Mouse (Mus musculus): ENCODE data around the gene Ank. TPM values are rescaled to one million over a fixed set of nuclear protein-coding genes. Genes with fewer than 3 reads are reported as not detected.

Ank gene
- total and polyA plus RNA-seq, 3 experiments = 0.04 to 0.15 TPM; not detected in 1

- no peaks in the 10 kb centered on the region for H3K27me3 ChIP-seq (ENCODE audit: control insufficient read depth in 1 of 2, insufficient read depth in 2 of 2, low read length in 2 of 2)
- H3K9me3 ChIP-seq (replicated peaks; ENCODE audit: insufficient read depth, low read length) = no peaks in the 10 kb centered on the region
- no peak overlapping the region for H3K27ac ChIP-seq (ENCODE audit: control insufficient read depth, low read depth, low read length)
- H3K36me3 ChIP-seq (ENCODE audit: control insufficient read depth in 1 of 2, insufficient read depth in 2 of 2, low read length in 2 of 2) = no peaks in the 10 kb centered on the region
- no peak for TF ChIP-seq MAZ (IDR thresholded peaks at IDR 0.05; ENCODE audit: low read depth, low read length)
- no peak for TF ChIP-seq MAFK (IDR thresholded peaks at IDR 0.05; ENCODE audit: borderline replicate concordance, low read depth, low read length)
- TF ChIP-seq GATA1 (IDR thresholded peaks at IDR 0.05; ENCODE audit: low read depth, low read length) = no peak
- TF ChIP-seq ZMIZ1 (IDR thresholded peaks at IDR 0.05; ENCODE audit: low read depth, low read length) = no peak
- H3K79me2 ChIP-seq (ENCODE audit: control insufficient read depth, insufficient read depth, low read length, poor library complexity) = no peaks in the 10 kb centered on the region
- DNase-seq (ENCODE audit: low read depth, low spot score) = no peak
- H3K4me1 ChIP-seq (ENCODE audit: control insufficient read depth in 1 of 2, insufficient read depth in 2 of 2, low read length in 2 of 2) = no peaks in the 10 kb centered on the region
- H3K9ac ChIP-seq (ENCODE audit: control insufficient read depth, low read depth, low read length, poor library complexity, severe bottlenecking) = no peak overlapping the region
- no peak overlapping the region for H3K4me3 ChIP-seq (ENCODE audit: control insufficient read depth in 1 of 2, insufficient read depth in 1 of 2, low read depth in 2 of 2, low read length in 2 of 2)
These were observed 109.5 kb downstream of the Ank start for GRCm38 (mm10) chr15:27575932-27576331.

DNA sequence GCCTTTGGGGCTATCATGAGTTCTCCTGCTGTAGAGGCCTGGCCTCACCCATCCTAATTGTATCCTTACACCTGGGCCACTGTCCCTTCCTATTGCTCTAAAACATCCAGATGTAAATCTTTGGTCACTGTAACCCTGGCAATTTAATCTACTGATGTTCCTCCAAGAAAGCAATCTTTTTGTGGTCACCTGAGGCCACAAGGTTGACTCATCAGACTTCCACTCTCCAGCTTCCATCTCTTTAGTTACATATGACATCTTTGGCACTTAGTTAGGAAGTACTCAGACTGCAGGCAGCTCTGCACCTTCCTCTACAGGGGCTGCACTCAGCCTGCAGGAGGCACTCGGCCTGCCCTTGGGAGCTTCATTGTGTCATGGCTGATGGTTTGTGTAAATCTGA lies 110.4 kb downstream of the Ank start:
- Histone ChIP-seq H3K4me3 (ENCODE audit: control insufficient read depth in 1 of 2, insufficient read depth in 1 of 2, low read depth in 2 of 2, low read length in 2 of 2) (no peak overlapping the region), H3K27ac (ENCODE audit: control insufficient read depth, low read depth, low read length) (no peak overlapping the region), H3K4me1 (ENCODE audit: control insufficient read depth in 1 of 2, insufficient read depth in 2 of 2, low read length in 2 of 2) (no peaks in the 10 kb centered on the region), H3K9ac (ENCODE audit: control insufficient read depth, low read depth, low read length, poor library complexity, severe bottlenecking) (no peak overlapping the region), H3K36me3 (ENCODE audit: control insufficient read depth in 1 of 2, insufficient read depth in 2 of 2, low read length in 2 of 2) (no peaks in the 10 kb centered on the region), H3K27me3 (ENCODE audit: control insufficient read depth in 1 of 2, insufficient read depth in 2 of 2, low read length in 2 of 2) (no peaks in the 10 kb centered on the region), H3K79me2 (ENCODE audit: control insufficient read depth, insufficient read depth, low read length, poor library complexity) (no peaks in the 10 kb centered on the region), H3K9me3 (replicated peaks; ENCODE audit: insufficient read depth, low read length) (no peaks in the 10 kb centered on the region)
- TF ChIP-seq E2F4 (IDR thresholded peaks at IDR 0.05; ENCODE audit: borderline replicate concordance, low read depth, low read length) (no peak), POLR2AphosphoS2 (IDR thresholded peaks at IDR 0.05; ENCODE audit: low read length) (no peak), POLR2AphosphoS5 (IDR thresholded peaks at IDR 0.05; ENCODE audit: borderline replicate concordance, low read depth, low read length) (no peak), USF2 (IDR thresholded peaks at IDR 0.05; ENCODE audit: borderline replicate concordance in 1 of 2, insufficient read depth in 1 of 2, low read depth in 1 of 2, low read length in 2 of 2) (no peak), MEF2A (IDR thresholded peaks at IDR 0.05; ENCODE audit: extremely low read depth, insufficient replicate concordance, low read depth, low read length, poor library complexity, severe bottlenecking) (no peak), ELF1 (IDR thresholded peaks at IDR 0.05; ENCODE audit: low read depth, low read length) (no peak), TAL1 (IDR thresholded peaks at IDR 0.05; ENCODE audit: low read length) (no peak), ETS1 (IDR thresholded peaks at IDR 0.05; ENCODE audit: low read depth, low read length) (no peak)
- DNase-seq (ENCODE audit: low read depth, low spot score) = no peak

- Histone ChIP-seq H3K9ac (ENCODE audit: control insufficient read depth, low read depth, low read length, poor library complexity, severe bottlenecking) (no peak overlapping the region), H3K36me3 (ENCODE audit: control insufficient read depth in 1 of 2, insufficient read depth in 2 of 2, low read length in 2 of 2) (no peaks in the 10 kb centered on the region), H3K79me2 (ENCODE audit: control insufficient read depth, insufficient read depth, low read length, poor library complexity) (no peaks in the 10 kb centered on the region), H3K27ac (ENCODE audit: control insufficient read depth, low read depth, low read length) (no peak overlapping the region), H3K4me3 (ENCODE audit: control insufficient read depth in 1 of 2, insufficient read depth in 1 of 2, low read depth in 2 of 2, low read length in 2 of 2) (no peak overlapping the region), H3K27me3 (ENCODE audit: control insufficient read depth in 1 of 2, insufficient read depth in 2 of 2, low read length in 2 of 2) (no peaks in the 10 kb centered on the region), H3K4me1 (ENCODE audit: control insufficient read depth in 1 of 2, insufficient read depth in 2 of 2, low read length in 2 of 2) (no peaks in the 10 kb centered on the region), H3K9me3 (replicated peaks; ENCODE audit: insufficient read depth, low read length) (no peaks in the 10 kb centered on the region)
- no peak for DNase-seq (ENCODE audit: low read depth, low spot score)
- no peak for TF ChIP-seq MYB (IDR thresholded peaks at IDR 0.05; ENCODE audit: low read depth, low read length)
- TF ChIP-seq GATA1 (IDR thresholded peaks at IDR 0.05; ENCODE audit: low read depth, low read length) = no peak
- no peak for TF ChIP-seq POLR2AphosphoS5 (IDR thresholded peaks at IDR 0.05; ENCODE audit: borderline replicate concordance, low read depth, low read length)
These were observed 111.7 kb downstream of the Ank start for GRCm38 (mm10) chr15:27577915-27578780.

Measured in MEL (cell line).